8 mouse cellular contexts compared by ENCODE assay signal in genomic region chr2:166079961-166080885, GRCm38 (mm10).
DNase-seq lines count a peak whose midpoint lies in the region; ATAC-seq and TF ChIP-seq lines count a peak whose summit lies in the region.

No protein-coding gene starts in this region.

- 0 out of 2 replicates have a peak overlapping the region, but pooled peaks have one; percentile 11 for H3K27ac ChIP-seq in forebrain, embryonic 10.5 days
- H3K27ac ChIP-seq in forebrain, embryonic 15.5 days (replicated peaks): no peak overlapping the region
- H3K27ac ChIP-seq in forebrain, embryonic 13.5 days: no peak overlapping the region
- H3K27ac ChIP-seq in cerebellum, adult 2 months (ENCODE audit: insufficient read depth, low read length): no peak overlapping the region

- no peak overlapping the region for H3K9ac ChIP-seq in forebrain, embryonic 15.5 days (replicated peaks)
- H3K9ac ChIP-seq in forebrain, embryonic 13.5 days: no peak overlapping the region

- no peak overlapping the region for H3K4me3 ChIP-seq in forebrain, embryonic 10.5 days
- H3K4me3 ChIP-seq in forebrain, embryonic 15.5 days: no peak overlapping the region
- no peak overlapping the region for H3K4me3 ChIP-seq in forebrain, embryonic 13.5 days
- H3K4me3 ChIP-seq in cerebellum, adult 2 months (replicated peaks; ENCODE audit: insufficient read depth, low read depth, low read length): no peak overlapping the region

- WGBS in forebrain, embryonic 10.5 days: 64% methylated on average over 17 of the region's 17 CpGs
- 61% methylated on average over 17 of the region's 17 CpGs for WGBS in forebrain, embryonic 15.5 days
- 58% methylated on average over 17 of the region's 17 CpGs for WGBS in forebrain, embryonic 13.5 days
- 63% methylated on average over 17 of the region's 17 CpGs for WGBS in cerebellum, adult 2 months

- DNase-seq in forebrain, embryonic 10.5 days (ENCODE audit: extremely low spot score, low spot score): peak; percentile 54
- peak; percentile 90 for DNase-seq in adrenal gland, adult 2 months
- peak; percentile 44 for DNase-seq in kidney, adult 11 months
- DNase-seq in lung, postnatal 14 days: peak; percentile 51
- DNase-seq in right cerebral cortex, postnatal 14 days: no peak
- DNase-seq in cerebellum, adult 2 months: no peak

- no peak for TF ChIP-seq POLR2A in cerebellum, adult 2 months (IDR thresholded peaks at IDR 0.05; ENCODE audit: borderline replicate concordance, insufficient read depth, low read length)

- ATAC-seq in forebrain, embryonic 15.5 days (replicated peaks): no peak
- ATAC-seq in forebrain, embryonic 13.5 days: peak; percentile 53; the same call in 1 of the 2 replicates

- no peak overlapping the region for H3K4me2 ChIP-seq in forebrain, embryonic 15.5 days (replicated peaks)
- no peak overlapping the region for H3K4me2 ChIP-seq in forebrain, embryonic 13.5 days

- H3K9me3 ChIP-seq in forebrain, embryonic 10.5 days: no peaks in the 10 kb centered on the region
- no peaks in the 10 kb centered on the region for H3K9me3 ChIP-seq in forebrain, embryonic 15.5 days
- no peaks in the 10 kb centered on the region for H3K9me3 ChIP-seq in forebrain, embryonic 13.5 days (replicated peaks)

- no peak for TF ChIP-seq CTCF in cerebellum, adult 2 months (IDR thresholded peaks at IDR 0.05; ENCODE audit: borderline replicate concordance, insufficient read depth, low read depth, low read length)

- peaks cover 24% of the 10 kb centered on the region for H3K4me1 ChIP-seq in forebrain, embryonic 10.5 days
- H3K4me1 ChIP-seq in forebrain, embryonic 15.5 days: no peaks in the 10 kb centered on the region
- peaks cover 9% of the 10 kb centered on the region; the same call in 1 of the 2 replicates for H3K4me1 ChIP-seq in forebrain, embryonic 13.5 days
- no peaks in the 10 kb centered on the region for H3K4me1 ChIP-seq in cerebellum, adult 2 months (ENCODE audit: control insufficient read depth, insufficient read depth, low read length)

- H3K27me3 ChIP-seq in forebrain, embryonic 10.5 days (ENCODE audit: poor library complexity, severe bottlenecking): no peaks in the 10 kb centered on the region
- H3K27me3 ChIP-seq in forebrain, embryonic 15.5 days: no peaks in the 10 kb centered on the region
- no peaks in the 10 kb centered on the region for H3K27me3 ChIP-seq in forebrain, embryonic 13.5 days
- H3K27me3 ChIP-seq in cerebellum, adult 2 months (ENCODE audit: control insufficient read depth, insufficient read depth, low read length): no peaks in the 10 kb centered on the region

- peaks cover 91% of the 10 kb centered on the region for H3K36me3 ChIP-seq in forebrain, embryonic 10.5 days (replicated peaks)
- H3K36me3 ChIP-seq in forebrain, embryonic 15.5 days: no peaks in the 10 kb centered on the region
- 0 out of 2 replicates have a peak, but pooled peaks cover 6% of the 10 kb centered on the region for H3K36me3 ChIP-seq in forebrain, embryonic 13.5 days (ENCODE audit: poor library complexity, severe bottlenecking)

Comparison
In these comparisons a context has a peak if more than half of its experiments do, and no peak if none do; other contexts are left out.
1. DNase-seq: peak in forebrain, embryonic 10.5 days (single experiment), adrenal gland, adult 2 months (single experiment), kidney, adult 11 months (single experiment) and lung, postnatal 14 days (single experiment); none in right cerebral cortex, postnatal 14 days (single experiment) and cerebellum, adult 2 months (0 of 2).